Mouse (Mus musculus) inflammation-experienced regulatory T-cells, adult 16 weeks (primary cell): ENCODE data around the gene Tmem269. TPM values are rescaled to one million over a fixed set of nuclear protein-coding genes. Genes with fewer than 3 reads are reported as not detected.

Source experiments
- polyA plus RNA-seq: library from polyadenylated mRNA; unstranded; fragments of 100-300 nt; shearing (Covaris generic); gene quantifications from one replicate; pipeline ENCODE4 v1.2.1, GENCODE M21; 2017

The Tmem269 gene
- 0.20 TPM for polyA plus RNA-seq

DNA sequence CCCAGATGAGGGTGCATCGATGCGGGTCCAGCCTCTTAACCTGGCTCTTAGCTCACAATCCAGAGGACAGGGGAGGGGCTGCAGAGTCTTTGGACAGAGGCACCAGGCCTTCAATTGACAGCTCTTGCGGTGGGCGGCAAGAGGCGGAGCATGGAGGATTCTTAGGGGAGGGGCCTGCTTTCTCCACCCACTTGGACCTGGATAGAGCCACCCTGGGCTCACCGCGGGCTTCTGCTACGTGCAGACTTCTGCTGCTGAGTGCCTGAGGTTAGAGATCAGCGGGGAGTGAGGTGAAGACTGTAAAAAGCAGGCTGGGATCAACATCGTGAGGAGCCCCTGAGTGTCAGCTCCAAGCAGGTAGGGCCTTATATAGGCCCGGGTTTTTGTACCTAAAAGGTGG lies at the start of gene Tmem269:
Tmem269 (minus strand) TSS at position 49 of the 400 bp plus-strand sequence.

DNA sequence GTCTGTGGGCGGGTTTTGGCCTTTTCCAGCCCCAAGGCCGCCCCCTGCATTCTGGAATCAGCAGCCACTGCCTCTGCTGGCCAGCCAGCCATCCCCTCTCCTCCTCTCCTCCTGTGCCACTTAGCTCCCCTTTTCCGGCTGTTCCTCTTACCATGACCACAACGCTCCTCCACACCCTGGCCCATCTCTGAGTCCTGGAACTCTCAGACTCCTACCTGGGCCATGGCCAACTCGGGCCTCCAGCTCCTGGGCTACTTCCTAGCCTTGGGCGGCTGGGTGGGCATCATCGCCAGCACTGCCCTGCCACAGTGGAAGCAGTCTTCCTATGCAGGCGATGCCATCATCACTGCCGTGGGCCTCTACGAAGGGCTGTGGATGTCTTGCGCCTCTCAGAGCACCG lies 37.3 kb upstream of the Tmem269 start, which contains the start of gene Cldn19:
Cldn19 (plus strand) TSS at position 64 of the 400 bp plus-strand sequence.

DNA sequence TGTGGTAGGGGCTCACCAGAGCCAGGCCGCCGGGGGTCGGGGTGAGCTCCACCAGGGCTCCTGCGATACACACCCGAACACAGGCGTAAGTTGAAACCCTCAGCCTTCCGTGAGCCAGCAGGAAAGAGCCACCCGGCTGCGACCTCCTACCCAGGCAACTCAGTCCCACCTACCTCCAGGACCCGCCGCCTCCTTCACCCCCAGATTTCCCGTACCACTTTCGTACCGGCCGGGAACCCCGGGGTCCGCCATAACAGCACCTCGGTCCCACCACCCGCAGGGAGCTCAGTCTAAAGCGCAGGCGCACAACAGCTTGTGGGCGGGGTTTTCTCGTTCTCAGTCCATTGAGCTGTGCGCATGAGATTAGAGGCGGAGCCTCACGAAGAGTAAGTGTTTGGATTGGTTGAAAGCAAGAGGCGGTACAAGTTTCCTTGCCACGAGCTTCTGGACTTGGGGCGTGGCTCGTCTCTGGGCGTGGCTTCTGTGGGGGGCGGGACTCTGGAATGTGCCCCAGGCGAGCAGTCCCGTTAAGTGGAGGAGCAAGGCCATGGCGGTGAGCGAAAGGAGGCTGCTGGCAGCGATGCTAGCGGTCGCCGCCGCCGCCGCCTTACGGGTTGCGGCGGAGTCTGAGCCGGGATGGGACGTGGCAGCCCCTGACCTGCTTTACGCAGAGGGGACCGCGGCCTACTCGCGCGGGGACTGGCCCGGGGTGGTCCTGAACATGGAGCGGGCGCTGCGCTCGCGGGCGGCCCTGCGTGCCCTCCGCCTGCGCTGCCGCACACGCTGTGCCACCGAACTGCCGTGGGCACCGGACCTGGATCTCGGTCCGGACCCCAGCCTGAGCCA lies 14.6 kb upstream of the Tmem269 start, which contains the start of the genes AU022252 and P3h1:
AU022252 (minus strand) TSS at position 303 of the 846 bp plus-strand sequence.
P3h1 (plus strand) TSS at position 506 of the 846 bp plus-strand sequence.

DNA sequence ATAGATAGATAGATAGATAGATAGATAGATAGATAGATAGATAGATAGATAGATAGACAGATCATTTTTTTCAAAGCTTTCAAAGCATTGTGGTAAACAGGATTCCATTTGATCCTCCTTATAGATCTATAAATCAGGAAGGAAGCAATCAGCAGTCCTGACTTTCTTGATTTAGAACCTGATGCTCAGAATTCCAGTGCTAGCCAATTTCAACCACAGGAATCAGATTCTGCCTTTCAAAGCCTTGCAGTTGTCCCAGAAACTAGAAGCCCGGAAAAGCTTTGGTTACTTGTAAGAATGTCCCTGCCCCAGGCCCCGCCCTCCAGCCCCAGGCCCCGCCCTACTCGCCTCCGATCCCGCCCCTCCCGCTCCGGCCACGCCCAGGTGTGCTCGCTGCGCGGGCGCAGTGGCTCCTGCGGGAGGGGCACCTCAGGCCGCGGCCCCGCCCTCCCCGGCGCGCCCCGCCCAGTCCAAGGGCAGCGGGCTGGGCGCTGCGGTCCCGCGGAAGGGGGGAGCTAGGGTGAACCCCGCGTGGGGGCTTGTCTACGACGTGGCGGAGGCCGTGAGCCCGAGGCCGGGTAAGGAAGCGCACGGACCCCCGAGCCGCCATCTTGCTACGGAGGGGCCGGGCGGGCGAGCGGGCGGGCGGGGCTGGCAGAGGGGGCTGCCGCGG lies 23.0 kb downstream of the Tmem269 start, which contains the start of gene Svbp:
Svbp (plus strand) TSS at position 398 of the 673 bp plus-strand sequence.

DNA sequence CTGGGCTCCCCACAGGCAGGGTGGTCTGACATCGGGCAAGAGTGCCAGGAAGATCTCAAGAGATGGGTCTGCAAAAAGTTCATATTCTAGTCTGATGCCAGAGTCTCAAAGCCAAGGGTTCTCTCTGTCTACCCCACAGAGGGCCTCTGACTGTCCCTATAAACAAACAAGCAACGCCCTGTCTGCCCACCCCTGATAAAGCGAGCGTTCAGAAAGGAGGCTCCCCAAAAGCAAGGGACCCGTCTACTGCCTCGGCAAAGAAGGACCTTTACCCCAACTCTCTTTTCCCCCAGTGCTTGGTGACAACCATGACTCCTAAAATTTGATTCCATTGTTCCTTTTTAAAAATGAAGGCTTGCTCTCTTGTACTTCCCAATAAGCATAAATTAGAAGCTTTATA lies 28.2 kb downstream of the Tmem269 start, which contains the start of gene Ermap:
Ermap (minus strand) TSS at position 148 of the 400 bp plus-strand sequence.

DNA sequence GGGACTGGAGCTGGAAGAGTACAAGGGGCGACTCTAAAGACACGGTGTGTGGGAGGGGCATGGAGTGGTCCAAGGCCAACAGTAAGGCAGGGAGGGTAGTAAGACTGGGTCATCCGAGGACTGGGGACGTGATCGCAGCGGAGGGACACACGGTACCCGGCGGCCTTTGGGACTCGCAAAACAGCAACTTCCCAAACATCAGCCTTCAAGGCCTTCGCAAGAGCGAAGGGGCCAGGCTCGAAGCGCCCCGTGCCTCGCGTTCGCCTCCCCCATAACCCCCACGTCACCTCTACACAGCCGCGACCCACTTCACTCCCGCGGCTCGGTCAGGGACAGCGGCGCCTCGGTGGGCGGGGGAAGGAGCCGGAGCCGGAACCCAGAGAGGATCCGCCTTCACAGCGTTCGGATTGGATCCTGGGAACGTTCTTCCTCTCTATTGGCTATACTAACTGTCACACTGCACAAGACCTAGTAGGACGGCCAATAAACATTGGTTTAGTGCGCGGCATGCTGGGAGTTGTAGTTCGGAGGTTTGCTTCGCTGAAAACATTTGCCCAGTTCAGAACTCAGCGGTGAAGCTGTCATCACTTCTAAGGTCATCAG lies 44.1 kb downstream of the Tmem269 start, which contains the start of gene Zfp691:
Zfp691 (minus strand) TSS at position 345 of the 603 bp plus-strand sequence.

Other genes starting within 250 kb of the Tmem269 start
- gene Slc2a1, start 109.5 kb downstream of the Tmem269 start, polyA plus RNA-seq = 69.7 TPM
- 3.4 TPM for gene Zfp691, start 44.0 kb downstream of the Tmem269 start, polyA plus RNA-seq
- 0.57 TPM for gene Ermap, start 28.2 kb downstream of the Tmem269 start, polyA plus RNA-seq
- gene Svbp, start 22.9 kb downstream of the Tmem269 start, polyA plus RNA-seq = 70.2 TPM
- 16.9 TPM for gene AU022252, start 14.5 kb upstream of the Tmem269 start, polyA plus RNA-seq
- 1.2 TPM for gene P3h1, start 14.7 kb upstream of the Tmem269 start, polyA plus RNA-seq
- gene Cldn19, start 37.2 kb upstream of the Tmem269 start, polyA plus RNA-seq = not detected
- gene Ybx1, start 76.4 kb upstream of the Tmem269 start, polyA plus RNA-seq = 56.4 TPM
- gene Ppih, start 102.3 kb upstream of the Tmem269 start, polyA plus RNA-seq = 44.0 TPM
- gene Ccdc30, start 197.3 kb upstream of the Tmem269 start, polyA plus RNA-seq = 7.8 TPM
- gene Ppcs, start 204.2 kb upstream of the Tmem269 start, polyA plus RNA-seq = 68.2 TPM
- gene Zmynd12, start 204.6 kb upstream of the Tmem269 start, polyA plus RNA-seq = 0.27 TPM